Mouse (Mus musculus): ENCODE results near the gene Ascc2.
A peak's percentile ranks its signal among the peaks of the same experiment; 100 is the strongest.
"Not testable (repeated sequence)": the region's sequence is repeated elsewhere in the genome, so short reads cannot be mapped to it uniquely, and the experiment has no call there.

Ascc2 gene

GRCm38 (mm10) chr11:4684186-4684585, 46.6 kb downstream of the Ascc2 start:
- DNase-seq (ENCODE audit: low spot score in 2 of 2), result no peak

DNA sequence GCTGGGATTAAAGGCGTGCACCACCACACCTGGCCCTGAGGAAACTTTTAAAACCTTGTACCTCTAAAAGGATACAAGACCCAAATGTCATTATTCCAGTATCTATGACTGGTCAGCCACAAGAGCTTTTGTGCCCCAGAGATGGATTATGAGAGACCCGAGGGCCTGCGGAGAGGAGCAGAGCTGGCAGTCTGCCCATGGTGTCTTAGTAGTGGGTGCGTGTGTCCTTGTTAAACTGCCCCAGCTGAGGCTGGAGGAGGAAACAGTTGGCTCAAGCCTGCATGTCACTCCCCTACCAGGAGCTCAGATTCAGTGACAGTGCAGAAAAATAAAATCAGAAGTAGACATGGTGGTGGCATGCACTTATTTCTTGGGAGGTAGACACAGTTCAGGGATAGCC, 47.5 kb downstream of the Ascc2 start:
- no peak for DNase-seq (ENCODE audit: low spot score in 2 of 2)

- DNase-seq (ENCODE audit: low spot score in 2 of 2), result no peak
Measured at GRCm38 (mm10) chr11:4685510-4685909, 48.0 kb downstream of the Ascc2 start.

GRCm38 (mm10) chr11:4687027-4687426, 49.5 kb downstream of the Ascc2 start:
- no peak for DNase-seq (ENCODE audit: low spot score in 2 of 2)

- no peak for DNase-seq (ENCODE audit: low spot score in 2 of 2)
Measured at GRCm38 (mm10) chr11:4687874-4688273, 50.3 kb downstream of the Ascc2 start.

DNA sequence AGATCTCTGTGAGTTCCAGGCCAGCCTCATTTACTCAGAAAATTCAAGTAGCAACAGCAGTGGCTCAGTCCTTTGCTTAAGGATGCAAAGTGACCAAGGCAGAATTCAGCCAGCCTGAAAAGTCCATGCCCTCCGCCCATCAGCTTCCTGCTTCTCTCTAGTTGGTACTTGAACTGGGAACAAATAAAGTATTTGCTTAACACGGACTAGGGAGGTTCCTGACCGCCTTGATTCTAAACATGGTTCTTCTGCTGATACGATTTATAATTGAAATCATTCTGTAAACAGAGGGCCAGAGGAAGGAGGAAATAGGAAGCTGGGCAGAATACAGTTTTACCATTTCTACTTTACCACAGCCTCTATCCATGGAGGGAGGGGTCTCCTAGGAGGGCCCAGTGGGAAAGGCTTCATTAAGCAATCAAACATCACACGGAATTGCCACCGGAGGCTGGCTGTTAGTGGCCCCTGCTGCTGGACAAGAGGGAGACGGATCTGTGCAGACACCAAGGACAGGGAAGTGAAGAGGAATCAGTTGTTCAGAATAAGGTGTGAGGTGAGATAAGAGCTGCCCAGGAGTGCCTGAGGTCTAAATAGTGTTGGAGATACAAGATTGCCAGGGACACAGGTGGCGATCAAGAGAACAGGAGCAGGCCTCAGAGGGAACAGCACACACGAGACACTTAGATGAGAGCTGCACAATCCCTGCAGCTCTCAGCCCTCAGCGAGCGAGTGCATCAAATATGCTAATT, 51.3 kb downstream of the Ascc2 start:
- DNase-seq (ENCODE audit: low spot score in 2 of 2), result no peak

DNA sequence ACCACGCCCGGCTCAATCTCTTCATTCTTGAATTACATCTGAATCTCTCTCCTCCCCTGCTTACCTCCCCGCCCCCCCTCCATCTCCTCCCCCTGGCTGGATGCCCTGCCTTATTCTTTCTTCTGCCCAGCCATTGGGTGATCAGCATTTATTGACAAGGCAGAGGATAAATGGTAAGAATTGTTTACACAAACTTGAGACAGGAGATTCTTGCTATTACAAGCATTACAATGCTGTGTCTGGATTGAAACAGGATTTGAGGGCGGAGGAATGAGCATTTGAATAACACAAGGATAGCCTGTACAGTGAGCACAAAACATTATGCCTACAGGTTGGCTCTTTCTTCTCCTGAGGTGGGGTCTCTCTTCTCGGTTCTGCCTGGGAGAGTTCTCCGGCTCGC, 52.8 kb downstream of the Ascc2 start:
- DNase-seq (ENCODE audit: low spot score in 2 of 2), result no peak

GRCm38 (mm10) chr11:4691213-4691612, 53.7 kb downstream of the Ascc2 start:
- DNase-seq (ENCODE audit: low spot score in 2 of 2), result no peak

GRCm38 (mm10) chr11:4692162-4692561, 54.6 kb downstream of the Ascc2 start:
- no peak for DNase-seq (ENCODE audit: low spot score in 2 of 2)

- peak; percentile 77 to 79 for DNase-seq (ENCODE audit: low spot score in 2 of 2)
Measured at GRCm38 (mm10) chr11:4697043-4697983, 59.8 kb downstream of the Ascc2 start.

- DNase-seq (ENCODE audit: low spot score in 2 of 2), result no peak
Measured at GRCm38 (mm10) chr11:4700726-4701125, 63.2 kb downstream of the Ascc2 start.

GRCm38 (mm10) chr11:4703688-4704071, 66.1 kb downstream of the Ascc2 start:
- no peak for DNase-seq (ENCODE audit: low spot score in 2 of 2)

DNA sequence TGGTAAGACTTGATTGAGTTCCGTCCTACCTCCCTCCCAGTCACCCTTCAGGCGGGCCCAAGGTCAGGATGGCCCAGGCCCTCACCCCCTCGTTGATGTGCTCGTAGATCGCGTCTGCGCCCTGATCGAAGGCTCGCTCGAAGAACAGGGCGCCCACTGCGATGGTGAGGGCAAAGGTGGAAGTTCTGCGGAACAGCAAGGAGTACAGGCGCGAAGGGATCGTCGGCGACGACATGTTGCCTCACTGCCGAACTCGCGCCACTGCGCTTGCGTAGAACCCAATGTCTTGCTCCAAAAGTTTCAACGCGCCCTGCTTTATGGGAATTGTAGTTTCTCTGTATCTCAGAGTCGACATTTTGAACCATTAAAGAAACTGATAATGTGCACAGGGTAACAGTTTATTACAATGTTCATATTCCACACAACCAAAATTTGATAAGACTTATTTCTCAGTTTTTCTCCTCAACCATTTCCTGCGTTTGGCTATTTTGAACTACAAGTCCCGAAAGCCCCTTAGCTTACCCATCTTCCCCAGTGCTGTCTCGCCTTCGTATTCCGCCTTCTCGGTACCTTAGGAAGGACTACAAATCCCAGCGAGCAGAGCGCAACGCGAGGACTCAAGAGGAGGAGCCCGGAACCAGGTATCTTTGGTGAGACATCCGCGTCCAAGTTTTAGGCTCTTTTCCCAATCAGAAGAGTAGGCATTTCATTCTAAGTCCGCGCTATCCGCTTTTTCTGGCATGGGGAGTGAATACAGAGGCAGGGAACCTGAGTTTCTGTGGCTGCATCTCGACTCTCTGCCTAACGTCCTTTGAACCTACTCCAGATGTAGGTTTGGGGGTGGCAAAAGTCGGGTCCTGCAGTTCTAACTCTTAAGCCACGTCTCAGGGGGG, 66.8 kb downstream of the Ascc2 start, which contains the start of the genes Uqcr10 and Zmat5:
Gene Uqcr10 (minus strand): TSS at position 271 of the 893 bp plus-strand sequence.
Gene Zmat5 (plus strand): TSS at position 607 of the 893 bp plus-strand sequence.
- peak; percentile 92 to 93 for DNase-seq (ENCODE audit: low spot score in 2 of 2)

GRCm38 (mm10) chr11:4705178-4705577, 67.6 kb downstream of the Ascc2 start:
- DNase-seq (ENCODE audit: low spot score in 2 of 2), result no peak

- DNase-seq (ENCODE audit: low spot score in 2 of 2), result not testable (repeated sequence)
Measured at GRCm38 (mm10) chr11:4710188-4710587, 72.6 kb downstream of the Ascc2 start.

- DNase-seq (ENCODE audit: low spot score in 2 of 2), result no peak
Measured at GRCm38 (mm10) chr11:4712822-4713221, 75.3 kb downstream of the Ascc2 start.

- no peak for DNase-seq (ENCODE audit: low spot score in 2 of 2)
Measured at GRCm38 (mm10) chr11:4714727-4715126, 77.2 kb downstream of the Ascc2 start.

DNA sequence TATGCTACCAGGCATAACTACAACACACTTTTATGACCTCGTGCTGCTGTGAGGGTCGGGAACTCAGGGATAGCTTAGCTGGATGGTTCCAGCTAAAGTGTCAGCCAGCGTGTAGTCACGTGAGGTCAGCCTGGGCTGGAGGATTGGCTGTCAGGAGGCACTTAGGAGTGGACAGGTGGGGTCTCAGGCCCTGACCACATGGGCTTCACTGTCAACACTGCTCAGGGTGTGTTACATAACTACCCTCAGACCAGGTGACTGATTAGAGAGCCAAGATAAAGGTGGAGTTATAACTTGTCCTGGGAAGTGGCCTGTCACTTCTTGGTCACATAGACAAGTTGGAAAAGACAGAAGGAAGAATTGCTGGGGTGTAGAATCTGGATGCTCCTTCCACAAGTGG, 78.0 kb downstream of the Ascc2 start:
- DNase-seq (ENCODE audit: low spot score in 2 of 2), result no peak

- no peak for DNase-seq (ENCODE audit: low spot score in 2 of 2)
Measured at GRCm38 (mm10) chr11:4716530-4717236, 79.1 kb downstream of the Ascc2 start.

DNA sequence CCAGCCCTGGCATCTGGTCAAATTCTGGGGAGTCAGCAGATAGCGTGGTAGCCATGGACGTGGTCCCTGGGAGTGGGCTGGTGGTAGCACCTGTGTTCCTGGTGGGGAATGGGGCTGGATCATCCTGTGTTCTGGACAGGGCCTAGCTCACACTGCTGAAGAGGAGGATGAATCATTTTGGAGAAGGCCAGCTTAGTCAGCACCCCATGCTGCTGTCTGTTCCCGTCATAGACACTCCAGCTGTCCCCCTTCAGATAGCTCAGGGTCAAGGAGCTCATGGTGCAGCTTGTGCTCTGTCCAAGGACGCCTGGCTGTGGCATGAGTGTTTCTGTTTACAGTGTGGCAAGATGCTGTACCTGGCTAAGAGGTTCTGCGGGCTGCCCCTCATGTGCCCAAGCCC, 81.0 kb downstream of the Ascc2 start:
- DNase-seq (ENCODE audit: low spot score in 2 of 2), result peak; percentile 23 to 32

GRCm38 (mm10) chr11:4719961-4720360, 82.4 kb downstream of the Ascc2 start:
- DNase-seq (ENCODE audit: low spot score in 2 of 2), result no peak

Measured in right cerebral cortex, adult 2 months (tissue).